Mouse (Mus musculus) layer of hippocampus, adult 9-10 months (tissue): ENCODE measurements at regions not wholly inside any gene's neighbourhood (a gene's known extent, or its start where the extent isn't known, plus 50 kb on each side); places are given as distances from the start of the nearest gene placed in this dataset.

ENCODE experiments used
- DNase-seq: peaks from one replicate; pipeline ENCODE4 v3.0.0; 2022; ENCODE audit warnings: low spot score

DNA sequence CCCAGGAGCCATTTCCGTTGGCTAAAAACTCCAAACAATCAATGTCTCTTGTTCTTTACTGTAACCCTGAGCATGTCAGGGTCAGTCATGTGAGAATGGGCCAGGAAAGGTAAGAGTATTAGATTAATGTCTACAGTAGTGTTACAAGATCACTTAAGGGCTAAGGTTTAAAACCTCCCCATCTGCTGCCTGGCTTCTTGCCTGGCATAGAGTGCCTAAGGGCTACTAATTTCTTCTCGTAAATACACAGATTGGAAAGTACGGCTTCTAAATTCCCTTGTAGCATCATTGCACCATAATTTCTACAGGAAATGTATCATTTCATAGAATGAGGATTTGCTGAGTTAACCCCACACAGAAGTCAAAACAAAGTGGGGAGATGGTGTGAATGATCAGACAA lies 281.0 kb downstream of the Col12a1 start:
- no peak for DNase-seq

- DNase-seq = no peak
These were observed 279.2 kb downstream of the Col12a1 start for GRCm38 (mm10) chr9:79439233-79439960.

DNA sequence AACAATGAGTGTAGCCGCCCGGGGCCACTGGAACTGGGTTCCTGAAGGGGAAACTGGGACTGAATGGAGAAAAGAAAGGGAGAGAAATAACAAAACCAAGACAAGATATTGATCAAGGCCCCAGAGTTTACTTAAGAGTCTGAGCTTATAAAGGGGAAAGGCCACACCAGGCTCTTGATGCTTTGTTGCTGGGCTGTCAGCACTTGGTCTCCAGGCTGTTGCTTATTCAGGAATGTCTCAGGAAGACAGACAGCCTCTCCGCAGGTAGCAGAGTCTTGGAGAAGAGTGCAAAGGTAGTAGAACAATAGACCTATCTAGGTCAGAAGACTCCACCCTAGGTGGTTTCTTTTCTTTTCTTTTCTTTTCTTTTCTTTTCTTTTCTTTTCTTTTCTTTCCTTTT lies 263.4 kb downstream of the Col12a1 start:
- no peak for DNase-seq

DNA sequence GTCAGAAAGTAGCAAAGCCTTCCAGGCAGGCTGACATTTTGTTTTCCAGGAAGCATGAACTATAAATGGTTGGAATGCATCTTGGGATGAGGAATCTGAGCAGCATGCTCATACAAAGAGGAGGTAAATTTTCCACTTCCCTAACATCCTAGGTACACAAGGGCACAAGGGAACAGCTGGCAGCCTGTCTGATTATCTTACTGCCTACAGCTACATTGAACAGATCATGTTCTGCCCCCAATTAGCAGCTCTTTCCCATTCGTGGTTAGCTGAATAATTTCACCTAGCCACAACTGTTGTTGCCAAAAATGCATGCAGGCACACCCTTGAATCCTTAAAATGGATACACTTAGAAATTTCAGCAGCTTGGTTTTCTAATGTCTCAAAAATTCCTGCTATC lies 239.5 kb downstream of the Col12a1 start:
- no peak for DNase-seq

DNA sequence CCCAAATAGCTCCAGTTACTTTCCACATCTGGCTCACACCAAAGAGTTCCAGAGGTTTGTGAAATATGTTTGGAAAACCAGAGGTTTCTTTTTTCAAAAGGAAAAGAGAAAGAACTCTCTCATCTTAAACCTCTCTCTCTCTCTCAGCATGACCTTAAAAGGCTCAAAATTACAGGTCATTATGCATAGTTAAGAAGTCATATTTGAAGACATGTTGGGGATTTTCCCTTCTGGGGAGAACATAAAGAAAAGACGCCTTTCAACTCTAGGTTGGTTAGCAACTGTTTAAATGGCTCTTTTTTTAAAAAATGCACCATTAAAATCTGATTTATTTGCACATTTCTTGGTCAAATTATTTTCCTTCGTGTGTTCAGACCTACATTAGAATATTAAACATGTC lies 218.4 kb downstream of the Col12a1 start:
- no peak for DNase-seq

- DNase-seq = no peak
These were observed 216.6 kb downstream of the Col12a1 start for GRCm38 (mm10) chr9:79502034-79502433.

DNA sequence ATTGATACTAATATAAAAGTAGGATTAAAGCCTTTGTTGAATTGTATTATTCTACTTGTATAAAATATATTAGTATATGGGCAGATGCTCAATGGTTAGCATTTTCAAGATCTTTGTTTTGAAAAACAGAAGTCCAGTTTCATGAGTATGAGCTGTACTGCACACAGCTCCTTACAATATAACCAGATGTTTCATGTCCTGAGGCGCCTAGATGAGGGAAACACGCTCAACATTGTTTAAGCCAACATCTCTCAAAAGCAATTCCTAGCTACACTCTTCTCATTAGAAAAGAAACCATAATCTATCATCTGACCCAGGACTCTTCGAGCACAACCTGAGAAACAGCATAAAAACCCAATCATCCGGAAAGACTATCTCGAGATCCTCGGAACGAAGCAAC lies 202.2 kb downstream of the Col12a1 start:
- no peak for DNase-seq

- DNase-seq = no peak
These were observed 201.2 kb downstream of the Col12a1 start for GRCm38 (mm10) chr9:79517461-79517860.

DNA sequence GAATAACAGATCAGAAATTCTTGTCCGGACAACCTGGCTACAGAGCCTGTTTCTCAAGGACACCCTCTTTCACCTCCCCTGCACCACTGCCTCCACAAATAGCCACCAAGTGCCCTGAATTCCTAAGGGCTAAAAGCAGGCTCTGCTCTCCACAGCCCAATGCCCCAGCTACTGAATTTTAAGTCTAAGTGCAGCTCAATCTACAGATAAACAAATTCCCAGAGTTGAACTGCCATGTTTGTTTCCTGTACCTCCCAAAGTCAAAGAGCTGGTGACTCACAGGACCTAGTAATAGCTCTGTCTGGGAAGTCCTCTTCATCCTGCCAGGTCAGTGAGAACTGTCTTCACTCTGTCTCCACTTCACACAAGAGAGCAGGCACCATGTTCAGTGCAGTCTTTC lies 200.0 kb downstream of the Col12a1 start:
- no peak for DNase-seq

- DNase-seq = no peak
These were observed 198.1 kb downstream of the Col12a1 start for GRCm38 (mm10) chr9:79520498-79520897.

DNA sequence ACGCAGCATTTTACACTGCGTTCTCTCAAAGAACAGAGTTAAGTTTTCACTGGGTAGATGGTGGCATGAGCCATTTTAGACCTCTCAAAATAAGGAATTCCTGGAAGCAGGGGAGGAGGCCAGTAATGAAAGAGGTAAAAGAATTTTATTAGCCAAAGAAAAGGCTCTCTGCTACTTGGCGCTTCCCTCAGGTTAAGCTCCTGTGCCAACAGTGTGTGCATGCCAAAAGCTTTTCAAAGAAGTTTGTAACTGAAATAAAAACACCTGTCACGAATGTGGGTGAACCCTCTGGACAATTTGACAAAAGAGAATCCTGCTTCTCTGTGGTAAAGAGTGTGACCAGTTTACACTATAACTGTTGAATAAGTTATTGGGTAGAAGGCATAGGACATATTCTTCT lies 195.6 kb downstream of the Col12a1 start:
- DNase-seq = no peak

DNA sequence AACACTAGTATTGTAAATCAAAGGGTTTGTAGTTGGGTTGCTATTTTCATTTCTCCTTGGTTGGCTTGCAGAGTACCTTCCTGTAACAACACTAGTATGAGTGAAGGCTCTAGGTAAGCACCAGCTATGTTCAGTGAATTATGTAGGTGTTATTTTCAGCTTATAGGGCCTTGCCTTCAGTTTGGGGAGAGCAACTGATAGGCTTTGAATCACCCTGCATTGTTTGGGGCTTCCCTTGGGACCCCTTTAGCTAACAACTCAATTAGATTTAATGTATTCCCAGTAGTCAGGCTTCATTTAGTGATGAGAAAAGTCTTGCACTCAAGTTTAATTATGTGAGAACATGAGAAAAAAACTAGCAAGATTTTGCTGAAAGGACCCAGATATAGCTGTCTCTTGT lies 193.6 kb downstream of the Col12a1 start:
- DNase-seq = no peak

DNA sequence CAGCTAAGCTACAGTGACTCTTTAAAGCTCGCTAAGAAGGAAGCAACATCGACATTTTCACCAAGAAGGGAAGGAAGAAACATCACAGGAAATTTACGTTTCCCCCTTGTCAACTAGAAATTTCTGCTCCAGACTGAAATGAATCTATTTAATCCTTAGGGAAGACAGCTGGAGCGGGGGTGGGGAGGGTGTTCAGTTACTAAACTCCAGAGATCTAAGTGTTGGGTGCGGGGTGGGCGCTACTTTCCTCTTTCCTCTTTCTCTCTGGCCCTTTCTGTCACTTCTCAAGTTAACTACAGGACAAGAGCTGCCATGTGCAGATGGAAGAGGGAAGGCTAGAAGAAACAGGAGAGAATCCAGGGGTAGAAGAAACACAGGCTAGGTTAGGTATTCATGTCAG lies 192.2 kb downstream of the Col12a1 start:
- DNase-seq = no peak

DNA sequence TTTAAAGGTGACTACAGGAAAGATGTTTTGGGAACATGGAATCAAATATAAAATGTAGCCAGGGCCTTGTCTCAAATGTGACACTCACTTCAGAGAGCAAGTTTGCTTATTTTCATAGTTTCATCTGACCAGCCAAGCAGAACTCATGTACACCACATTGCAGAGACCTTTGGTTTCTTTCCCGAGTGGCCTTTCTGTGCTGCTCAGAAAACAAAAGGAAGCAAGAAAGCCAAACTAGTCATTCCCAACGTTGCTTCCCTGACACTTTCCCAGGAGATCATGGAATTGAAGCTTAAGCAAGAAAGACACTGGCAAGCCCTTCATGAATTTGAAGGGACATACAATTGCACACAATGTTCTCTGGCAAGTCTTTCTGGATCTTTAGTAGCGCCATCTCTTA lies 191.3 kb downstream of the Col12a1 start:
- no peak for DNase-seq
